Mouse (Mus musculus) embryonic facial prominence, embryonic 10.5 days (tissue): ENCODE data around the gene Raver1. TPM values are rescaled to one million over a fixed set of nuclear protein-coding genes. Genes with fewer than 3 reads are reported as not detected.

Experiments
- DNase-seq: peaks from one replicate; pipeline ENCODE4 v3.0.0-alpha.2; 2017; ENCODE audit warnings: low spot score
- H3K27ac ChIP-seq: fragments of 300-500 bp; sonication (generic); replicated peaks from 2 replicates; pipeline ENCODE4 v1.5.1; 2016; ENCODE audit warnings: mild to moderate bottlenecking
- H3K27me3 ChIP-seq: fragments of 300-500 bp; sonication (generic); replicated peaks from 2 replicates; pipeline ENCODE4 v1.6.1; 2016; ENCODE audit warnings: low read depth, mild to moderate bottlenecking; ENCODE audit not compliant: poor library complexity, severe bottlenecking
- H3K36me3 ChIP-seq: fragments of 300-500 bp; sonication (generic); replicated peaks from 2 replicates; pipeline ENCODE4 v1.6.1; 2016; ENCODE audit warnings: mild to moderate bottlenecking, moderate library complexity
- H3K4me1 ChIP-seq: fragments of 300-500 bp; sonication (generic); 2 replicates; pipeline ENCODE4 v1.6.1; 2016
- H3K4me3 ChIP-seq: fragments of 300-500 bp; sonication (generic); 2 replicates; pipeline ENCODE4 v1.5.1; 2016; ENCODE audit warnings: mild to moderate bottlenecking, moderate library complexity
- H3K9me3 ChIP-seq: fragments of 300-500 bp; sonication (generic); 2 replicates; pipeline ENCODE4 v1.6.1; 2016; ENCODE audit warnings: mild to moderate bottlenecking
- WGBS: fragments of 180-500 bp; shearing (Covaris S2); methylation state at CpG from one replicate; pipeline ENCODE4 v1.1.7; 2016; 5-methylcytosine and 5-hydroxymethylcytosine counted together
- polyA plus RNA-seq: library from polyadenylated mRNA; unstranded; fragments of >200 nt; fragmentation: Nextera tagmentation; extraction: Ambion mirVana; gene quantifications from 2 replicates; pipeline ENCODE4 v1.2.1, GENCODE M21; 2016

Gene Raver1
- polyA plus RNA-seq, 1 experiment from 2014 or later, result 98.1 TPM

DNA sequence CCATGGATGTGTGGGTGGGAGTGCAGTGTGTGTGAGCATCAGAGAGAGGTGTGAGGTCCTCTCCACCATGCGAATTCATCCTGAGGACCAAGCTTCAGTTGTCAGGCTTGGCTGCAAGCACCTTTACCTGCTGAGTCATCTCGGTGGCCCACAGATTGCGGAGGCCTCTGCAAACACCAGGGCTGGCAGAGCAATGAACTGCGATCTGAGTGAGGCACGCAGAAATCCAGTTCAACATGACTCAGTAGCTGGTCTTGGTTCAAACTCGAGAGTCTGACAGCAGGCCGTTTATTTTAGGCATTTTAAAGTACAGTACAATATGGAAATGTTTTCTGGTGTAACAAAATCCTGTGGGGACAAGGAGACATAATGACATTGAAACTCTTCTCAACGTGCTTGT lies 6.0 kb upstream of the Raver1 start:
- peaks cover 6% of the 10 kb centered on the region for H3K36me3 ChIP-seq
- no peak overlapping the region for H3K27ac ChIP-seq
- WGBS, result 86% methylated on average over 8 of the region's 8 CpGs
- H3K9me3 ChIP-seq, result no peaks in the 10 kb centered on the region
- no peaks in the 10 kb centered on the region for H3K27me3 ChIP-seq
- peaks cover 10% of the 10 kb centered on the region for H3K4me1 ChIP-seq
- no peak overlapping the region for H3K4me3 ChIP-seq
- no peak for DNase-seq

DNA sequence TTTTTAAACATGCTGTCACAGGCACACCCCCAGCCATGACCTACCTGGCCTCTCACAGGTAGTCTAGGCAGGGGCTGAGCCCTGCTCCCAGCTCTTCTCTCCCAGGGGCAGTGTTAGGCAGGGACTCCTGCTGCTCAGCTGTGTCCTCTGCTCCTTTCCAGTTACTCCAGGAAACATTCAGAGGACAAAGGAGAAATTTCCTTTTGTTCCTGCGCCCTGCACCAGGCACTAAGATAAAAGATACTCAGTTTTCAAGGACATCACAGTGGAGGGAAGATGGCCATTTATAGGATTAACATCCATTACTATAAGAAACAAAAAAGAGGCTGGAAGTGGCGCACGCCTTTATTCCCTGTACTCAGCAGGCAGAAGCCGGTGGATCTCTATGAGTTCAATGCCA lies 4.2 kb upstream of the Raver1 start:
- Histone ChIP-seq H3K4me3 (no peak overlapping the region), H3K9me3 (no peaks in the 10 kb centered on the region), H3K36me3 (peaks cover 6% of the 10 kb centered on the region; the same call in 1 of the 2 replicates), H3K27me3 (no peaks in the 10 kb centered on the region), H3K4me1 (peaks cover 18% of the 10 kb centered on the region), H3K27ac (0 out of 2 replicates have a peak overlapping the region, but pooled peaks have one; percentile 2)
- DNase-seq, result no peak
- WGBS, result 84% methylated on average over 4 of the region's 4 CpGs

DNA sequence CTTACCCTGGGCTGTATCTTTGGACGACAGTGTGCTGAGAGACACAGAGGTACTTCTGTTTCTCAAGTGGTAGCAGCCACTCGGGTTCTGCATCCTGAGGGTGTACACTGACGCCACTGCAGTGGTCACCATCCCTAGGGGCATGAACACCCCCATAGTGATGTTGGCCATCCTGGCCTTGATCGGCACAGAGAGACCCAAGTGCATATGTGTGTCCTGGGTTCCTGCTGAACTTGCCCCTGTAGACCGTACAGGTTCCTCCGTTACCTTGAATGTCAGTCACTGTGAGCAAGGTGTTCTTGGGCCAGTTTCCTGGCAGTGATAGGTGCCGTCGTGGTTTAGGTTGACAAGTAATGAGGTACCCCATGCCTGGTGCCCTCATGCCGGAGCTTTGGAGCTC lies 1.6 kb upstream of the Raver1 start:
- 94% methylated on average over 9 of the region's 9 CpGs for WGBS
- Histone ChIP-seq H3K4me3 (no peak overlapping the region), H3K36me3 (peaks cover 29% of the 10 kb centered on the region), H3K27me3 (no peaks in the 10 kb centered on the region), H3K9me3 (no peaks in the 10 kb centered on the region), H3K27ac (no peak overlapping the region), H3K4me1 (peaks cover 27% of the 10 kb centered on the region)
- no peak for DNase-seq

DNA sequence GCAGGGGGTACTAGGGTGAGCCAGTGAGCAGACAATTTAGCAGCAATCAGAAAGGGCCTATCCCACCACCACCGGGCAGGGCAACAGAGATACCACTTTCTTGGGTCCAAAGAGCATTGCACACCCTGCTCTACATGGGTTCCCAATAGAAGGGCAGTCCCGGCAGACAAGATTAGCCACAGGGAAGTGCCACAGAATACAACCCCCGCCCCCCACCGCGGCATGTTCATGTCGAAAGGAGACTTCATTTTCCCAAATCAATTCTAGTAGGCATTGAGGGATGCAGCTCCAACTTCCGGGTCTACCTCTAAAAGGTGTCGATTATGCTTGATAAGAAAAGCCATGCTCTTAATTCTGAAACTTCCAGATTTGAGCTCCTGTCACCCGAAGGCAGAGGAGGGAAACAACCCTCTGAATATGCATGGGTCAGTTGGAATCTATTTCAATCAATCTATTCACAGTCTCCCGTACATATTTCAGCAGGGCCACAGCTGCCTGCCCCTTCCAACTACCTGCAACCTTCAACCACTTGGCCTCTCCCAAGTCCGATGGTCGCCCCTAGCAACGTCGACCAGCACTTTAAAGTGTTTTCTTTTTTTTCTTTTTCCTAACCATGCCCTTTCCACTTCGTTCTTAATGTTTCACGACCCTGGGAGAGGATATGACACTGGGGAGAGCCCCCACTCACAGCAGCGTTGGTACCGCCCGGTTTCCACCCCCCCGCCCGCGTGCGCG lies 669 bp downstream of the Raver1 start:
- no peaks in the 10 kb centered on the region for H3K9me3 ChIP-seq
- WGBS, result 5% methylated on average over 24 of the region's 24 CpGs
- H3K27me3 ChIP-seq, result no peaks in the 10 kb centered on the region
- peaks cover 52% of the 10 kb centered on the region for H3K36me3 ChIP-seq
- peaks cover 27% of the 10 kb centered on the region for H3K4me1 ChIP-seq
- no peak for DNase-seq
- H3K27ac ChIP-seq, result peak overlapping the region; percentile 95
- peak overlapping the region; percentile 79 for H3K4me3 ChIP-seq

DNA sequence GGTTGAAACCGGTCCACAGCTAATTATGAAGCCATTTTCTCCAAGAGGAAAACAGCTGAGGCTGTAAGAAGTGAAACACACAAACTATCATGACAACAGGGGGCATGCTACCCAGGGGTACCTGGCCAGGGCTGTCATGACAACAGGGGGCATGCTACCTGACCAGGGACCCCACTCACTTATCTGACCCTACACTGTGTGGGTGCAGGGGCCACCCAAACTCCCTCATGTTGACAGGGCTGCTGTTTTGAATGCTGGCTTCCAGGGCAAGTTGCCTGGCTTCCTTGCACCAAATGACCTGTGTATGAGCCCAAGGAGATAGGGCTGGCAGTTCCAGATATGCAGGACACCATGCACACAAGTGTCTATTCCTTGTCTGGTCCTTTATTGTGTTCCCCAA lies 1.3 kb downstream of the Raver1 start:
- DNase-seq, result no peak
- Histone ChIP-seq H3K27ac (peak overlapping the region; percentile 95; the same call in 1 of the 2 replicates), H3K36me3 (peaks cover 58% of the 10 kb centered on the region)

DNA sequence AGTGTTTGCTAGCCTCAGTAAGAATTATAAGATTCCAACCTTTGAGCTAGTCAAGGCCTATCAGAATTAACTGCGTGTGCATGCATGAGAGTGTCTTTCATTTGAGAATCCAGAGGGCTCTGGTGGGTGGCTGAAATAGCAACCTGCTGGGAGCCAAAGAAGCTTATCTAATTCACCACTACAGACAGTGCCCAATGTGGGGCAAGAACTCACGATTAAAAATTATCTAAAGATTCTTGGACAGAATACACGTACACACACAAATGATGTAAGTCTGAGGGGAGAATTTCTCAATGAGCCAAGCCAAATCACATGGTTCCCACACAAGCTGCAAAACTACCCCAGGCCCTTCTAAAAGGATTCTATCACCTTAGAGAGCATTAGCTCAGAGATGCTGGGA lies 8.5 kb downstream of the Raver1 start:
- Histone ChIP-seq H3K4me1 (no peaks in the 10 kb centered on the region), H3K27ac (no peak overlapping the region), H3K36me3 (peaks cover 100% of the 10 kb centered on the region), H3K4me3 (no peak overlapping the region), H3K27me3 (no peaks in the 10 kb centered on the region), H3K9me3 (no peaks in the 10 kb centered on the region)
- no peak for DNase-seq
- WGBS, result 93% methylated on average over 3 of the region's 3 CpGs

More for the DNA sequence above, 1.3 kb downstream of the Raver1 start:
- H3K4me1 ChIP-seq, result peaks cover 24% of the 10 kb centered on the region
- 96% methylated on average over 1 of the region's 1 CpGs for WGBS
- H3K4me3 ChIP-seq, result peak overlapping the region; percentile 79
- H3K9me3 ChIP-seq, result no peaks in the 10 kb centered on the region
- H3K27me3 ChIP-seq, result no peaks in the 10 kb centered on the region

DNA sequence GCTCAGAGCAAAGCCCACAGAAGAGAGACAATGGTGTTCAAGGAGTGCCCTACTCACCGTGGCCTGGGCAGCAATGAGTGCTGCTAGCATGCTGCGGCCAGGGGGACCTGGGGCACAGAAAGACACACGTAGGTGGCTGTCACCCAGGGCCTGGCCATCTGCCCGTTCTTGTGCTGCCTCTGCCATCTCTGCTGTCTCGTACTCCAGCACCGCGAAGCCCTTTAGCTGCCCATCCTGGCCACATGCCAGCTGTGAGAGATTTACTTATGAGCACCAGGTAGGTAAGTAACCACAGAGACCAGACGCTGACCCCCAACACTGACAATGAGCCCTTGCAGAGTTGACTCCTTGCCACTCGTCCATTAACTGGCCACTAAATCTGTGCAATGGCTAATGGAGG lies 10.7 kb downstream of the Raver1 start:
- DNase-seq, result no peak
- Histone ChIP-seq H3K4me1 (no peaks in the 10 kb centered on the region), H3K36me3 (peaks cover 100% of the 10 kb centered on the region), H3K27ac (no peak overlapping the region), H3K9me3 (no peaks in the 10 kb centered on the region), H3K27me3 (no peaks in the 10 kb centered on the region), H3K4me3 (no peak overlapping the region)
- 92% methylated on average over 9 of the region's 9 CpGs for WGBS

DNA sequence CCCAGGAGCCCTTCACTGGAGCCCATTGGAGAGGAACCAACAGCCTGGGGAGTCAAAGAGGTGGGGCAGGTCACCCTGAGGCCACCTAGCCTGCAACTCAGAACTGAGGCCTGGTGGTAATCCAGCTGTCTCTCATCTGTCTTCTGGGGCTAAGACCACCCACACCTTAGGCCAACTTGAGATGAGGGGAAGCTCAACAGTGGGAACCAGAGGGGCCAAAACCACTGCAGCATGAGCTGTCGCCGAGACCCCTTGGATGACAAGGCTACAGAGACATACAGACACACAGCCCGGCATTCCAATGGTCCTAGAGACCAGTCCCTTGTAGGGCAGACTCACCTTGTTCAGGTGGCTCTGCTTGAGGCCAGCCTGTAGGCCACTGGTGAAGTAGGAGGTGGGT lies 16.2 kb downstream of the Raver1 start:
- Histone ChIP-seq H3K4me3 (no peak overlapping the region), H3K4me1 (peaks cover 18% of the 10 kb centered on the region), H3K9me3 (no peaks in the 10 kb centered on the region), H3K27me3 (no peaks in the 10 kb centered on the region), H3K27ac (no peak overlapping the region), H3K36me3 (peaks cover 81% of the 10 kb centered on the region)
- 92% methylated on average over 3 of the region's 3 CpGs for WGBS
- DNase-seq, result no peak

DNA sequence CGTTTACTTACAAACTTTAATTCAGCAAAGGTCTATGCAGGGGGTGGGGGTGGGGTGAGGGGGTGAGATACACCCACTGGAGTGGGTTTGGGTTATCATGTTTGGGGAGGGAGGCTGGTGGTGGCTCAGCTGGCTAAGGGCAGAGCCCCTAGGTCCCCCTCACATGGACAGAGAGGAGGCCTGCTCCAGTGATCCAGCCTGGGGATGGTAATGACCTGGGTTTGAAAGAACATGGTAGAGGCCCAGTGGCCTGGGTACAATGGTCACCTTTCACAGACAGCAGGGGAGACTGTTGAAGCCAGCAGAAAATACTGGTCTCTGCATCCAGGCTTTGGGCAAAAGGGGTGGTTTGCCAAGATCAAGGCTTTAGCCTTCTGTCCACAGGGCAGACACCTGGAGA lies 17.6 kb downstream of the Raver1 start:
- Histone ChIP-seq H3K9me3 (no peaks in the 10 kb centered on the region), H3K27ac (no peak overlapping the region), H3K36me3 (peaks cover 80% of the 10 kb centered on the region), H3K27me3 (no peaks in the 10 kb centered on the region), H3K4me3 (no peak overlapping the region), H3K4me1 (peaks cover 18% of the 10 kb centered on the region)
- no peak for DNase-seq
- 83% methylated on average over 1 of the region's 1 CpGs for WGBS

DNA sequence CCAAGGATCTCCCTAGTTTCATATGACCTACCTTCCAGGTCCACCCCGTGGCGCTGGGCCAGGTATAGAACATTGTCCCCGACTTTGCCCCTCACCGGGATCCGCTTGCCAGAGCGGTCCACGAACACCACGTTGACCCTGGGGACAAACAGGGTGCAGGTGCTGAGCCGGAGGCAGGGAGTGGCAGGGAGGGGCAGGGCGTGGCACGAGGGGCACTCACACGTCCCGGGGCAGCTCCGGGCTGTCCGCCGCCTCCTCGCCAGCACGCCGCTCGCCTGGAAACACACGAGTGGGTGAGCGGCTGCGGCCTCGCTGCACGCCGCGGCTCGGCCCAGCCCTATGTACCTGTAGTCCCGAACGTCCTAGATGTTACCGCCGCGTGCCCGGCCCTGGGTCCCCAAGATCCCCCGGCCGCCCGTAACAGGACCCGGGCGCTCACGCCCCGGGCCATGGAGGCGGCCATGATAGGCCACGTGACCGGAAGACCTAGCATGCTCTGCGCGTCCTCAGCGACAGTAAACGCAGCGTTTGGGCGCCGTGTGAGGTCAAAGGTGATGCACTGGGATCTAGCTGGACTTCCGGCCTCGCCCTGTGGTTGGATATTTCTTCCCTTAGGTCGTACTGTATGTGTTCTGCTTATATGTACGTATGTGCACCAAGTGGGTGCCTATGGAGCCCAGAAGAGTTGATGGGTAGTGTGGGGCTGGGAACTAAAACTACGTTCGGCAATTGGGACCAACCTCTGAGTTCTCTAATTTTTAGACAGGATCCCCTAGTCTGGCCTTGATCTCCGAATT lies 18.6 kb downstream of the Raver1 start, which contains the start of the genes Gm49373 and Fdx1l:
TSS of gene Gm49373 (minus strand) at position 53 of the 797 bp plus-strand sequence.
TSS of gene Fdx1l (minus strand) at position 571 of the 797 bp plus-strand sequence.
- 3% methylated on average over 58 of the region's 58 CpGs for WGBS
- DNase-seq, result peak; percentile 91
- Histone ChIP-seq H3K4me3 (peak within 1 kb of the TSS; percentile 96), H3K4me1 (peaks cover 18% of the 10 kb centered on the region), H3K27me3 (no peaks in the 10 kb centered on the region), H3K27ac (peak within 1 kb of the TSS; percentile 92), H3K9me3 (no peaks in the 10 kb centered on the region), H3K36me3 (peaks cover 76% of the 10 kb centered on the region)

DNA sequence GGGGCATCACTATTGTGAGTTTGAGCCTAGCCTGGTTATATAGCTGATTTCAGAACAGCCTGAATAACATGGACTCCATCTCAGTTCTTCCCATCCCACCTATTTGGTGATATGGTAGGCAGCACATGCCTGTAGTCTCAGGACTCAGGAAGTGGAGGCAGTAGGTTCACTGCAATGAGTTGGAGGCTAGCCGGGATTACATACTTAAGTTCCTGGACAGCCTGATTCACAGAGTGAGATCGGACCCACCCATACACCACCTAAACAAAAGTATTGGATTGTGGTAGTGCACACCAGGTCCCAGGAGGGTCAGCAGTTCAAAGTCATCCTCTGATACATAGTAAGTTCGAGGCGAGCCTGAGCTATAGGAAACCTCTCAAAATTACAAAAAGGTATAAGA lies 19.2 kb downstream of the Raver1 start:
- Histone ChIP-seq H3K4me3 (peak overlapping the region; percentile 96), H3K27me3 (no peaks in the 10 kb centered on the region), H3K27ac (peak overlapping the region; percentile 92), H3K9me3 (no peaks in the 10 kb centered on the region), H3K36me3 (peaks cover 76% of the 10 kb centered on the region), H3K4me1 (peaks cover 18% of the 10 kb centered on the region)
- DNase-seq, result no peak
- 18% methylated on average over 4 of the region's 4 CpGs for WGBS

DNA sequence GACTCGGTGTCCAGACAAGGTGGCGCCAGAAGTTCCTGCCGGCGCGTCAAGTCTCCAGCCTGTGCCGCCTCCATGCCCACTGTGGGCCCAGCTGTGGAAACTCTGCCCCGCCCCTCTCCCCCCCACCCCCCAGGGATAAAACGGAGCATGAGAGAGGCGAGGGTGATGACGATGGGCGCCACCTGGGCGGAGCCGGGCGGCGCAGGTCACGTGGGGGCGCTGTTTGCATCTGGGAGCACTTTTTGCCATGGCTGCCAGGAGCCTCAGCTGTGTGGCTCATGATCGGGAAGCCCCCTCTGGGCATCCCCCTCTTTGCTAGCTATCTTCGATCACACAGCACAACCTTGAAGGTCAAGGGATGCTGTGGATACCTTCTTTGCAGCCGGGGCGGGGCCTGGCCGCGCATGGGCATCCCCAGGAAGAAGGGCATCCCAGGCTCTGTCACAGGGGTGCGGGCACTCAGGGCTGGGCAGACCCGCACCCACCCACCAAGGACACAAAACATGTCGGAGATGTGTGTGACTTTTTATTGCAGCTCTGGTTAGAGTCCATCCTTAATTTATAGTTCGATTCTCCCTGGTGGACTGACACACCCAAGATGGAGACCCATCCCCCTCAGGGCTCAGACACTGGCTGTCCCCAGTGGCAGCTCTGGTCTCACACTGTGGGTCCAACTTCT lies 24.7 kb downstream of the Raver1 start, which contains the start of gene Zglp1:
TSS of gene Zglp1 (minus strand) at position 88 of the 679 bp plus-strand sequence.
- no peak within 1 kb of the TSS for H3K4me3 ChIP-seq
- WGBS, result 82% methylated on average over 27 of the region's 27 CpGs
- H3K9me3 ChIP-seq, result no peaks in the 10 kb centered on the region
- H3K36me3 ChIP-seq, result peaks cover 84% of the 10 kb centered on the region
- DNase-seq, result no peak
- peaks cover 7% of the 10 kb centered on the region for H3K4me1 ChIP-seq
- no peaks in the 10 kb centered on the region for H3K27me3 ChIP-seq
- no peak within 1 kb of the TSS for H3K27ac ChIP-seq
